Mouse (Mus musculus): ENCODE data around the gene Flcn.

DNA sequence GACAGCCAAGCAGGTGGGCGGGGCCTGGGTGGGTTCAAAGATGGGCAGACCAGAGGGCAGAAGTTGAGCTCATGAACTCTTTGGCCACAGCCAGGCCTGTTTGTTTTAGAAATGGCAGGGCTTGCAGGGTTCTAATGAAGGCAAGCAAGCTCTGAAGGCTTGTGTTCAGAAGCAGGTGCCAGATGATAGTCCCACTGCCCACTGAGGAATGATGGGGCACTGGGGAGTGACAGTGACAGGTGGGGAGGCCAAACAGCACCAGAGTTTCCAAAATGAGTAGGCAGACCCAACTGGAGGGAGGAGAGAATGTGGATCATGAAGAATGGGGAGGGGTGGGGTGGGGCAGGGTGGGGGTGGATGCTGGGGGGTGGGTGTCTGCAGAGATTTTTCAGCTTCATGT, 4.6 kb downstream of the Flcn start:
- TF ChIP-seq CTCF (IDR thresholded peaks at IDR 0.05; ENCODE audit: insufficient read depth, low read length) (no peak), POLR2A (IDR thresholded peaks at IDR 0.05; ENCODE audit: borderline replicate concordance, extremely low read depth, low read depth, low read length) (no peak)

All from lung, adult 2 months (tissue).